Mouse (Mus musculus): Measurements from ENCODE around the gene Erich3.

DNA sequence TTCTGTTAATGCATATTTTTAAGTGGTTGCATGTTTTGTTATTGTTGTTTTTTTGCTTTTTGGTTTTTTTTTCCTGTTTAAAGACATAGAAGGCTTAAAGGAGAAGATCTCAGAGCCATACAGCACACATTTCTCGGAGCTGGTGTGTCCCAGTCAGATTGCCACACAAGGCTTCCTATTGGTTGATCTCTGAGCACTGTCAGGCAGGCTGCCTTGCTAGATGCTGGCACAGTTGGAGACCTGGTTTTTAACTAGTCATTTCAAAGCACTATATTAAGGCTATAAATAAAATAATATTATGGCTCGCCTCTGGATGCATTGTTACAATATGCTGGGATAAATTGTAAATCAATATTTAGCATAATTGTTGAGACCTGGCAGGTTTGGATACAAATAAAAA lies 18.9 kb downstream of the Erich3 start:
- TF ChIP-seq CTCF (conservative IDR thresholded peaks at IDR 0.05; ENCODE audit: low read length), result no peak
- no peak for TF ChIP-seq POU5F1 (IDR thresholded peaks at IDR 0.05; ENCODE audit: borderline replicate concordance, low read length)
